Mouse (Mus musculus) telencephalon, adult 2 months (tissue): Measurements from ENCODE around the gene Txndc17.
"Not testable (repeated sequence)": the region's sequence is repeated elsewhere in the genome, so short reads cannot be mapped to it uniquely, and the experiment has no call there.

ENCODE experiments used
- DNase-seq: peaks from one replicate; pipeline ENCODE4 v3.0.0-alpha.2; 2011; ENCODE audit warnings: low read depth, low spot score

Gene Txndc17

GRCm38 (mm10) chr11:72207204-72207833 lies at the start of gene Txndc17, which contains the start of gene 4933427D14Rik:
Txndc17 (plus strand) TSS chr11:72207547.
4933427D14Rik (minus strand) TSS chr11:72207459.
- peak; percentile 88 for DNase-seq

- DNase-seq: no peak
Measured at GRCm38 (mm10) chr11:72163198-72163597, 44.1 kb upstream of the Txndc17 start.

- DNase-seq: no peak
Measured at GRCm38 (mm10) chr11:72169871-72170270, 37.5 kb upstream of the Txndc17 start.

GRCm38 (mm10) chr11:72171906-72172305 lies 35.4 kb upstream of the Txndc17 start:
- not testable (repeated sequence) for DNase-seq

- no peak for DNase-seq
Measured at GRCm38 (mm10) chr11:72173506-72173905, 33.8 kb upstream of the Txndc17 start.

- DNase-seq: no peak
Measured at GRCm38 (mm10) chr11:72174721-72175120, 32.6 kb upstream of the Txndc17 start.

- no peak for DNase-seq
Measured at GRCm38 (mm10) chr11:72175966-72176365, 31.4 kb upstream of the Txndc17 start.

- DNase-seq: no peak
Measured at GRCm38 (mm10) chr11:72176553-72176952, 30.8 kb upstream of the Txndc17 start.

GRCm38 (mm10) chr11:72180556-72180955 lies 26.8 kb upstream of the Txndc17 start:
- no peak for DNase-seq

- DNase-seq: no peak
Measured at GRCm38 (mm10) chr11:72181136-72181535, 26.2 kb upstream of the Txndc17 start.

- no peak for DNase-seq
Measured at GRCm38 (mm10) chr11:72184252-72184651, 23.1 kb upstream of the Txndc17 start.

- peak; percentile 52 for DNase-seq
Measured at GRCm38 (mm10) chr11:72190857-72191256, 16.5 kb upstream of the Txndc17 start.

- no peak for DNase-seq
Measured at GRCm38 (mm10) chr11:72194259-72194658, 13.1 kb upstream of the Txndc17 start.

- DNase-seq: no peak
Measured at GRCm38 (mm10) chr11:72196506-72196905, 10.8 kb upstream of the Txndc17 start.

- DNase-seq: no peak
Measured at GRCm38 (mm10) chr11:72203440-72203839, 3.9 kb upstream of the Txndc17 start.

GRCm38 (mm10) chr11:72205256-72205655 lies 2.1 kb upstream of the Txndc17 start:
- no peak for DNase-seq

- no peak for DNase-seq
Measured at GRCm38 (mm10) chr11:72206341-72207203, 775 bp upstream of the Txndc17 start, which contains the start of gene Gm43951. Gm43951 (minus strand) TSS chr11:72206840.

- no peak for DNase-seq
Measured at GRCm38 (mm10) chr11:72207834-72208377, 559 bp downstream of the Txndc17 start.

GRCm38 (mm10) chr11:72214591-72215409 lies 7.5 kb downstream of the Txndc17 start:
- DNase-seq: peak; percentile 96

- no peak for DNase-seq
Measured at GRCm38 (mm10) chr11:72215410-72215797, 8.1 kb downstream of the Txndc17 start, which contains the start of gene Med31. Med31 (minus strand) TSS chr11:72215592.

GRCm38 (mm10) chr11:72217116-72217515 lies 9.8 kb downstream of the Txndc17 start:
- no peak for DNase-seq
